Mouse (Mus musculus) hindbrain, embryonic 13.5 days (tissue): ENCODE results near the gene Srsf4. TPM values are rescaled to one million over a fixed set of nuclear protein-coding genes. Genes with fewer than 3 reads are reported as not detected.

Experiments used
- ATAC-seq: fragments of 200-750 bp; cut with Nextera tagmentation; 2 replicates; pipeline ENCODE4 v1.8.0; 2017; ENCODE audit warnings: moderate TSS enrichment; ENCODE audit not compliant: low FRiP score
- H3K27ac ChIP-seq: fragments of 300-500 bp; sonication (generic); 2 replicates; pipeline ENCODE4 v1.5.1; 2015; ENCODE audit warnings: inconsistent platforms, mild to moderate bottlenecking, moderate library complexity
- H3K27me3 ChIP-seq: fragments of 300-500 bp; sonication (generic); 2 replicates; pipeline ENCODE4 v1.6.1; 2015; ENCODE audit warnings: mild to moderate bottlenecking, inconsistent platforms
- H3K36me3 ChIP-seq: fragments of 300-500 bp; sonication (generic); 2 replicates; pipeline ENCODE4 v1.6.1; 2015; ENCODE audit warnings: mild to moderate bottlenecking, inconsistent platforms
- H3K4me1 ChIP-seq: fragments of 300-500 bp; sonication (generic); replicated peaks from 2 replicates; pipeline ENCODE4 v1.6.1; 2015; ENCODE audit warnings: inconsistent platforms
- H3K4me2 ChIP-seq: fragments of 300-500 bp; sonication (generic); 2 replicates; pipeline ENCODE4 v1.6.1; 2015; ENCODE audit warnings: inconsistent platforms, mild to moderate bottlenecking, moderate library complexity
- H3K4me3 ChIP-seq: fragments of 300-500 bp; sonication (generic); 2 replicates; pipeline ENCODE4 v1.5.1; 2015; ENCODE audit warnings: mild to moderate bottlenecking, inconsistent platforms
- H3K9ac ChIP-seq: fragments of 300-500 bp; sonication (generic); 2 replicates; pipeline ENCODE4 v1.6.1; 2015; ENCODE audit warnings: mild to moderate bottlenecking, inconsistent platforms
- H3K9me3 ChIP-seq: fragments of 300-500 bp; sonication (generic); 2 replicates; pipeline ENCODE4 v1.6.1; 2016; ENCODE audit warnings: inconsistent platforms
- WGBS: fragments of 180-500 bp; shearing (Covaris S2); methylation state at CpG from one replicate; pipeline ENCODE4 v1.1.7; 2015; 5-methylcytosine and 5-hydroxymethylcytosine counted together
- polyA plus RNA-seq: library from polyadenylated mRNA; unstranded; fragments of >200 nt; fragmentation: Nextera tagmentation; extraction: Ambion mirVana; gene quantifications from 2 replicates; pipeline ENCODE4 v1.2.1, GENCODE M21; 2015

Gene Srsf4
- polyA plus RNA-seq, 1 experiment from 2014 or later: 119 TPM

- Histone ChIP-seq H3K4me2 (no peak overlapping the region), H3K27ac (no peak overlapping the region), H3K9ac (no peak overlapping the region), H3K4me3 (no peak overlapping the region), H3K36me3 (peaks cover 7% of the 10 kb centered on the region; the same call in 1 of the 2 replicates), H3K9me3 (no peaks in the 10 kb centered on the region), H3K4me1 (peaks cover 60% of the 10 kb centered on the region), H3K27me3 (peaks cover 98% of the 10 kb centered on the region)
- 16% methylated on average over 15 of the region's 15 CpGs for WGBS
- ATAC-seq: no peak
These were observed 45.5 kb downstream of the Srsf4 start for GRCm38 (mm10) chr4:131918711-131919500.

GRCm38 (mm10) chr4:131919506-131920140, 46.2 kb downstream of the Srsf4 start:
- WGBS: 14% methylated on average over 15 of the region's 15 CpGs
- Histone ChIP-seq H3K9ac (no peak overlapping the region), H3K9me3 (no peaks in the 10 kb centered on the region), H3K27ac (no peak overlapping the region), H3K27me3 (peaks cover 99% of the 10 kb centered on the region), H3K4me2 (no peak overlapping the region; the same call in 1 of the 2 replicates), H3K4me1 (peaks cover 62% of the 10 kb centered on the region), H3K4me3 (no peak overlapping the region; the same call in 1 of the 2 replicates), H3K36me3 (peaks cover 13% of the 10 kb centered on the region)
- ATAC-seq: no peak

GRCm38 (mm10) chr4:131920141-131920594, 46.8 kb downstream of the Srsf4 start:
- WGBS: 2% methylated on average over 40 of the region's 51 CpGs
- peak overlapping the region; percentile 83 for H3K4me2 ChIP-seq
- H3K9ac ChIP-seq: peak overlapping the region; percentile 71; the same call in 1 of the 2 replicates
- no peak overlapping the region for H3K27ac ChIP-seq
- H3K27me3 ChIP-seq: peaks cover 100% of the 10 kb centered on the region
- H3K9me3 ChIP-seq: no peaks in the 10 kb centered on the region
- H3K36me3 ChIP-seq: peaks cover 18% of the 10 kb centered on the region
- H3K4me1 ChIP-seq: peaks cover 62% of the 10 kb centered on the region
- H3K4me3 ChIP-seq: peak overlapping the region; percentile 50
- no peak for ATAC-seq

DNA sequence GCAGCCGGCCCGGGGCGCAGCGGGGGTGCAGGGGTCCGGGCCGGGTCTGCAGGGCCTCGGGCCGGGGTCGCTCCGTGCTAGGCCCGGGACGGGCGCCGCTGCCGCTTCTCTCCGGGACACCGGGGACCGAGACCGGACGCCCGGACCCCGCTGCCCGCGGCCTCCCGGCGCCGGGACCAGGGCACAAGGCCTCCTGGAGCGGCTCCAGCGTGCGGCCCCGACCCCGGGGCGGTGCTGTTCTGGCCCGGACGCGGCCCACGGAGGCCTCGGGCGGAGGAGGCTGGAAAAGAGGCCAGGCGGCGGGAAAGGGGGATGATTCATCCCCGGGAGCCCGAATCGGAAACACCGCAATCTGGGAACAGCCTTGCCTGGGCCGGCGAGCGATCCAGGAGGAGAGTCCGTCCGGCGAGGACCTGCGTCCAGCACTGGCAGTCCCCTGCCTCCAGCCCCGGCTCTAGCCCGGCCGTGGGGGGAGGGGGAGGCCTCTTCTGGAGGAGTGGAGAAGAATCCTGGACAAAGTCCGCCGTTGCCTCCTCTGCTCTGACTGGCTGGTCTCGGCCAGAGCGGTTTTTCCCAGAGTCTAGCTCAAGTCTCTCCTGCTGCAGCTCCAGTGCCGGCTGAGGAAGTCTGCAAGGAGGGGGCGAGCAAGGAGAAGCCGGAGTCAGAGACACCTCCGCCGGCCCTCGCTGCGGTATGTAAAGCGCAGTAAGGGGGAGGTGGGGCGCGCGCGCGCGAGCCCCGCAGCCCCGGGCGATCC, 47.4 kb downstream of the Srsf4 start:
- Histone ChIP-seq H3K27ac (no peak overlapping the region), H3K4me1 (peaks cover 56% of the 10 kb centered on the region), H3K9me3 (no peaks in the 10 kb centered on the region), H3K4me2 (peak overlapping the region; percentile 83), H3K27me3 (peaks cover 100% of the 10 kb centered on the region), H3K4me3 (peak overlapping the region; percentile 50), H3K9ac (peak overlapping the region; percentile 71), H3K36me3 (peaks cover 24% of the 10 kb centered on the region)
- WGBS: under 1% methylated on average over 58 of the region's 76 CpGs
- ATAC-seq: no peak

- H3K9ac ChIP-seq: peak within 1 kb of the TSS; percentile 71
- WGBS: 2% methylated on average over 80 of the region's 130 CpGs
- H3K9me3 ChIP-seq: no peaks in the 10 kb centered on the region
- ATAC-seq: no peak
- H3K27ac ChIP-seq: no peak within 1 kb of the TSS
- peak within 1 kb of the TSS; percentile 50 for H3K4me3 ChIP-seq
- H3K27me3 ChIP-seq: peaks cover 100% of the 10 kb centered on the region
- H3K4me1 ChIP-seq: peaks cover 49% of the 10 kb centered on the region
- H3K4me2 ChIP-seq: peak within 1 kb of the TSS; percentile 83
- H3K36me3 ChIP-seq: peaks cover 34% of the 10 kb centered on the region
These were observed 48.3 kb downstream of the Srsf4 start, which contains the start of gene Tmem200b for GRCm38 (mm10) chr4:131921461-131922346. TSS of gene Tmem200b (plus strand) at chr4:131921771.

- Histone ChIP-seq H3K4me1 (peaks cover 49% of the 10 kb centered on the region), H3K9me3 (no peaks in the 10 kb centered on the region), H3K9ac (peak overlapping the region; percentile 71), H3K27ac (no peak overlapping the region), H3K36me3 (peaks cover 41% of the 10 kb centered on the region), H3K4me3 (peak overlapping the region; percentile 50), H3K4me2 (peak overlapping the region; percentile 83), H3K27me3 (peaks cover 94% of the 10 kb centered on the region)
- ATAC-seq: no peak
- 61% methylated on average over 15 of the region's 15 CpGs for WGBS
These were observed 49.0 kb downstream of the Srsf4 start for GRCm38 (mm10) chr4:131922404-131922803.

DNA sequence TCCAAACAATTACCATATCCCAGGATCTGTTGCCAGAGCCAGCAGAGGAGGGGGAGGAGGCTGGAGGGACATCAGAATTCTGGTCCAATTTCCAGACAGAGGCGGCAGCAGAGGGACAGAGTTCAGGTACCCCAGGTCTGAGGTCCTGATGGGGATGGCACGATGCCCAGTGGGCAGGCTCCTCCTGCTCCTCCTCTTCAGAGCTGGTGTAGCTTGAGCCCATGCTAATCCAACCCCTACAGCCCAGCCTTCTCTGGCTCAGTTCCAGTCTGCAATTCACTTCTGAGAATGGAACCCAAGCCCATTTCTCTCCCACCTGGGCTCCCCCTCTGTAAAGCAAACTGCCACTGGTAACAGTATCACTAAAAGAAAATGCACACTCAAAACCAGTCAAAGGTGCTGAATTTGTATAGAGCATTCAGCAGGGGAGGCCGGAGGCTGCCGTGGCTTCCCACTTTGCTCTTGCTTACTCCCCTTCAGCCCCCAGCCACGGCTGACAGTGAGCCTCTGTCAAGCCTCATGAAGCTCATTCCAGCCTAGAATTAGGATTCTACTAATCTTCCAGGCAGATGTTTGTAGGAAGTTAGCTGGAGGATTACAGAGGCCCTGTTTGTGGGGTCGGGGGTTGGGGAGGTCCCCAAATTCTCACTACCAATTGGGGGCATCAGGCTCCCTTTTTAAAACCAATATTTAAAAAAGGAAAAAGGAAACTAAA, 50.8 kb downstream of the Srsf4 start:
- H3K27me3 ChIP-seq: peaks cover 76% of the 10 kb centered on the region
- WGBS: 62% methylated on average over 6 of the region's 6 CpGs

GRCm38 (mm10) chr4:131929146-131929545, 55.7 kb downstream of the Srsf4 start:
- ATAC-seq: no peak
- H3K4me2 ChIP-seq: no peak overlapping the region
- 92% methylated on average over 6 of the region's 6 CpGs for WGBS

More for the DNA sequence above, 50.8 kb downstream of the Srsf4 start:
- Histone ChIP-seq H3K4me1 (peaks cover 42% of the 10 kb centered on the region), H3K36me3 (peaks cover 59% of the 10 kb centered on the region), H3K27ac (no peak overlapping the region), H3K9me3 (no peaks in the 10 kb centered on the region), H3K9ac (no peak overlapping the region), H3K4me2 (no peak overlapping the region), H3K4me3 (no peak overlapping the region)
- ATAC-seq: no peak

DNA sequence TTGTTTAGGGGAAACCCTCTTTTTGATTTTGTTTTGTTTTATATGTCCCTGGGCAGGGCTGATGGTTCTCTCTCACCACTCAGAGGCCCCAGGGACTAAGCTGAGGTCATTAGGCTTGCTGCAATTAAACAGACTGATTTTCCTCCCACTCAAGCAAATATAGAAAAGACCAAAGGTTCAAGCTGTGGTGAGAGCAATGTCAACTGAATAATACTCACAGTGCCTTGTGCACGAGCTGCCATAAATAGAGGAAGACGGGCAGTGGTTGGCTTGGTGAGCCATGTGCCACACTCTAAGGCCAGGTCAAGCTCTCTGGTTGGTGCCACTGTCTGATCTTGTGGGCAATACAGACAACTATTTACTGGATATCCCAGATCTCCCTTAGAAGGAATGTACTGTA, 66.0 kb downstream of the Srsf4 start:
- Histone ChIP-seq H3K4me2 (no peak overlapping the region), H3K36me3 (peaks cover 44% of the 10 kb centered on the region), H3K4me1 (no peaks in the 10 kb centered on the region), H3K27ac (no peak overlapping the region), H3K9ac (no peak overlapping the region), H3K9me3 (no peaks in the 10 kb centered on the region), H3K4me3 (no peak overlapping the region), H3K27me3 (no peaks in the 10 kb centered on the region)
- ATAC-seq: no peak
- 75% methylated on average over 2 of the region's 2 CpGs for WGBS

More at GRCm38 (mm10) chr4:131929146-131929545, 55.7 kb downstream of the Srsf4 start:
- H3K27me3 ChIP-seq: peaks cover 27% of the 10 kb centered on the region
- no peaks in the 10 kb centered on the region for H3K9me3 ChIP-seq
- peaks cover 9% of the 10 kb centered on the region for H3K4me1 ChIP-seq
- H3K9ac ChIP-seq: no peak overlapping the region
- H3K36me3 ChIP-seq: peaks cover 96% of the 10 kb centered on the region
- no peak overlapping the region for H3K4me3 ChIP-seq
- no peak overlapping the region for H3K27ac ChIP-seq

GRCm38 (mm10) chr4:131940846-131941245, 67.4 kb downstream of the Srsf4 start:
- Histone ChIP-seq H3K27ac (no peak overlapping the region), H3K27me3 (no peaks in the 10 kb centered on the region), H3K9me3 (no peaks in the 10 kb centered on the region), H3K36me3 (peaks cover 30% of the 10 kb centered on the region), H3K4me1 (no peaks in the 10 kb centered on the region), H3K9ac (no peak overlapping the region), H3K4me3 (no peak overlapping the region), H3K4me2 (no peak overlapping the region)
- 96% methylated on average over 4 of the region's 4 CpGs for WGBS
- ATAC-seq: no peak

- Histone ChIP-seq H3K9me3 (no peaks in the 10 kb centered on the region), H3K27ac (no peak overlapping the region), H3K27me3 (no peaks in the 10 kb centered on the region), H3K4me1 (peaks cover 11% of the 10 kb centered on the region), H3K4me2 (no peak overlapping the region), H3K36me3 (peaks cover 7% of the 10 kb centered on the region), H3K9ac (no peak overlapping the region), H3K4me3 (no peak overlapping the region)
- ATAC-seq: no peak
- WGBS: 90% methylated on average over 11 of the region's 11 CpGs
These were observed 74.4 kb downstream of the Srsf4 start for GRCm38 (mm10) chr4:131947848-131948247.
